Mouse (Mus musculus) activated CD4-positive, CD25-positive, alpha-beta regulatory T cell, adult 4 months (primary cell): ENCODE results near the gene Pxt1. TPM values are rescaled to one million over a fixed set of nuclear protein-coding genes. Genes with fewer than 3 reads are reported as not detected.
"Not testable (repeated sequence)": the region's sequence is repeated elsewhere in the genome, so short reads cannot be mapped to it uniquely, and the experiment has no call there.

ENCODE experiments used
- ATAC-seq: one replicate; pipeline ENCODE4 v1.8.0; 2017
- polyA plus RNA-seq, 2 experiments: library from polyadenylated mRNA; unstranded; fragments of 100-300 nt; shearing (Covaris generic); gene quantifications; one replicate each; pipeline ENCODE4 v1.2.1; 2017

Pxt1 gene
- polyA plus RNA-seq: under 1 TPM in 1 of 2 experiments, not detected in 1; 0.77 TPM

- no peak for ATAC-seq
These were observed at the start of gene Pxt1 for GRCm38 (mm10) chr17:28943740-28944139. TSS of gene Pxt1 (minus strand) at chr17:28943840.

- ATAC-seq: not testable (repeated sequence)
These were observed 49.4 kb upstream of the Pxt1 start for GRCm38 (mm10) chr17:28993004-28993403.

- ATAC-seq: no peak
These were observed 48.5 kb upstream of the Pxt1 start for GRCm38 (mm10) chr17:28992105-28992504.

GRCm38 (mm10) chr17:28991286-28991685 lies 47.6 kb upstream of the Pxt1 start:
- ATAC-seq: no peak

GRCm38 (mm10) chr17:28990060-28990459 lies 46.4 kb upstream of the Pxt1 start:
- no peak for ATAC-seq

GRCm38 (mm10) chr17:28988996-28989395 lies 45.4 kb upstream of the Pxt1 start:
- ATAC-seq: no peak

- no peak for ATAC-seq
These were observed 44.7 kb upstream of the Pxt1 start for GRCm38 (mm10) chr17:28988291-28988690.

GRCm38 (mm10) chr17:28987713-28988112 lies 44.1 kb upstream of the Pxt1 start:
- ATAC-seq: peak; percentile 71

GRCm38 (mm10) chr17:28986833-28987232 lies 43.2 kb upstream of the Pxt1 start:
- ATAC-seq: no peak

GRCm38 (mm10) chr17:28984724-28985420 lies 41.2 kb upstream of the Pxt1 start:
- ATAC-seq: no peak

- no peak for ATAC-seq
These were observed 39.0 kb upstream of the Pxt1 start for GRCm38 (mm10) chr17:28982591-28982990.

- no peak for ATAC-seq
These were observed 37.4 kb upstream of the Pxt1 start for GRCm38 (mm10) chr17:28981081-28981480.

GRCm38 (mm10) chr17:28979091-28979490 lies 35.5 kb upstream of the Pxt1 start:
- no peak for ATAC-seq

GRCm38 (mm10) chr17:28970122-28970521 lies 26.5 kb upstream of the Pxt1 start:
- no peak for ATAC-seq

- peak; percentile 49 for ATAC-seq
These were observed 23.5 kb upstream of the Pxt1 start for GRCm38 (mm10) chr17:28967021-28967610.

- ATAC-seq: no peak
These were observed 18.0 kb upstream of the Pxt1 start for GRCm38 (mm10) chr17:28961596-28961995.

GRCm38 (mm10) chr17:28960597-28960996 lies 17.0 kb upstream of the Pxt1 start:
- ATAC-seq: no peak

- ATAC-seq: no peak
These were observed 10.8 kb upstream of the Pxt1 start for GRCm38 (mm10) chr17:28954416-28954815.

GRCm38 (mm10) chr17:28953251-28953650 lies 9.6 kb upstream of the Pxt1 start:
- no peak for ATAC-seq

GRCm38 (mm10) chr17:28951831-28952799 lies 8.5 kb upstream of the Pxt1 start, which contains the start of gene Kctd20:
TSS of gene Kctd20 (plus strand) at chr17:28951950.
- peak; percentile 67 for ATAC-seq

GRCm38 (mm10) chr17:28950751-28951150 lies 7.1 kb upstream of the Pxt1 start:
- no peak for ATAC-seq

GRCm38 (mm10) chr17:28948661-28949060 lies 5.0 kb upstream of the Pxt1 start:
- no peak for ATAC-seq
